8 mouse cellular contexts compared by ENCODE assay signal in genomic region chr2:38535521-38536220, GRCm38 (mm10). TPM values are rescaled to one million over a fixed set of nuclear protein-coding genes. Genes with fewer than 3 reads are reported as not detected.
DNase-seq lines count a peak whose midpoint lies in the region; ATAC-seq and TF ChIP-seq lines count a peak whose summit lies in the region.
"Had no signal": no experiment of that assay in that cellular context is flagged by ENCODE, and none has a peak within 500 bp of the region (broad histone marks: within the 10 kb centered on the region; RNA-seq: fewer than 3 reads in every experiment).

No protein-coding gene starts in this region.

- H3K36me3 ChIP-seq in midbrain, embryonic 10.5 days: no peaks in the 10 kb centered on the region
- H3K36me3 ChIP-seq in midbrain, embryonic 11.5 days (ENCODE audit: control insufficient read depth, insufficient read depth, low read length): no peaks in the 10 kb centered on the region
- H3K36me3 ChIP-seq in forebrain, embryonic 16.5 days (ENCODE audit: control insufficient read depth, insufficient read depth): no peaks in the 10 kb centered on the region
- H3K36me3 ChIP-seq in liver, embryonic 14.5 days (replicated peaks; ENCODE audit: control insufficient read depth, insufficient read depth, low read depth): no peaks in the 10 kb centered on the region
- H3K36me3 ChIP-seq in midbrain, embryonic 13.5 days: no peaks in the 10 kb centered on the region
- H3K36me3 ChIP-seq: midbrain, embryonic 12.5 days had no signal

- TF ChIP-seq EP300 in liver, embryonic 14.5 days (IDR thresholded peaks at IDR 0.05; ENCODE audit: low read depth): peak; percentile 72

- no peaks in the 10 kb centered on the region for H3K27me3 ChIP-seq in midbrain, embryonic 10.5 days (ENCODE audit: low read depth, poor library complexity, severe bottlenecking)
- no peaks in the 10 kb centered on the region for H3K27me3 ChIP-seq in midbrain, embryonic 11.5 days (ENCODE audit: control insufficient read depth, insufficient read depth, low read length)
- no peaks in the 10 kb centered on the region for H3K27me3 ChIP-seq in forebrain, embryonic 16.5 days (replicated peaks; ENCODE audit: control insufficient read depth, insufficient read depth, low read length)
- no peaks in the 10 kb centered on the region for H3K27me3 ChIP-seq in liver, embryonic 14.5 days (ENCODE audit: control insufficient read depth, insufficient read depth, low read length)
- no peaks in the 10 kb centered on the region for H3K27me3 ChIP-seq in midbrain, embryonic 13.5 days

- H3K9ac ChIP-seq in midbrain, embryonic 11.5 days (ENCODE audit: low read length): no peak overlapping the region
- no peak overlapping the region for H3K9ac ChIP-seq in forebrain, embryonic 16.5 days (replicated peaks; ENCODE audit: low read depth, low read length)
- peak overlapping the region; percentile 52 for H3K9ac ChIP-seq in liver, embryonic 14.5 days (replicated peaks)
- H3K9ac ChIP-seq in midbrain, embryonic 13.5 days (replicated peaks): no peak overlapping the region
- H3K9ac ChIP-seq: midbrain, embryonic 12.5 days had no signal

- TF ChIP-seq CTCF in liver, embryonic 14.5 days (IDR thresholded peaks at IDR 0.05; ENCODE audit: low read depth): no peak

- WGBS in midbrain, embryonic 10.5 days: 75% methylated on average over 14 of the region's 14 CpGs
- 74% methylated on average over 14 of the region's 14 CpGs for WGBS in midbrain, embryonic 11.5 days
- 69% methylated on average over 14 of the region's 14 CpGs for WGBS in forebrain, embryonic 16.5 days
- 11% methylated on average over 14 of the region's 14 CpGs for WGBS in liver, embryonic 14.5 days (ENCODE audit: insufficient replicate concordance)
- 64% methylated on average over 14 of the region's 14 CpGs for WGBS in midbrain, embryonic 13.5 days

- H3K4me2 ChIP-seq in midbrain, embryonic 11.5 days: no peak overlapping the region
- no peak overlapping the region for H3K4me2 ChIP-seq in forebrain, embryonic 16.5 days (ENCODE audit: low read length)
- H3K4me2 ChIP-seq in liver, embryonic 14.5 days (ENCODE audit: low read depth): peak overlapping the region; percentile 61
- H3K4me2 ChIP-seq in midbrain, embryonic 13.5 days (replicated peaks): no peak overlapping the region
- H3K4me2 ChIP-seq: midbrain, embryonic 12.5 days had no signal

- H3K4me1 ChIP-seq in midbrain, embryonic 10.5 days: peaks cover 71% of the 10 kb centered on the region
- H3K4me1 ChIP-seq in midbrain, embryonic 11.5 days (ENCODE audit: control insufficient read depth, insufficient read depth, low read length): peaks cover 32% of the 10 kb centered on the region
- H3K4me1 ChIP-seq in forebrain, embryonic 16.5 days (replicated peaks; ENCODE audit: control insufficient read depth, insufficient read depth, low read length): peaks cover 55% of the 10 kb centered on the region
- peaks cover 67 to 70% of the 10 kb centered on the region in 2 experiments for H3K4me1 ChIP-seq in liver, embryonic 14.5 days (replicated peaks; ENCODE audit: control insufficient read depth in 2 of 2, insufficient read depth in 2 of 2, low read length in 1 of 2)
- H3K4me1 ChIP-seq in midbrain, embryonic 13.5 days (replicated peaks): peaks cover 78% of the 10 kb centered on the region

- DNase-seq in midbrain, embryonic 10.5 days (ENCODE audit: low spot score): no peak
- DNase-seq in midbrain, embryonic 11.5 days (ENCODE audit: low spot score, missing footprints): no peak
- DNase-seq in liver, embryonic 14.5 days (ENCODE audit: low read depth in 3 of 3, low spot score in 3 of 3): peak in 1 of 3 experiments; percentile 59
- no peak for DNase-seq in retina, postnatal 1 day
- DNase-seq in adrenal gland, postnatal 25 days: no peak

- H3K9me3 ChIP-seq in midbrain, embryonic 10.5 days (replicated peaks): no peaks in the 10 kb centered on the region
- H3K9me3 ChIP-seq in midbrain, embryonic 11.5 days (ENCODE audit: control insufficient read depth, low read length): no peaks in the 10 kb centered on the region
- H3K9me3 ChIP-seq in forebrain, embryonic 16.5 days (ENCODE audit: control insufficient read depth, low read length): no peaks in the 10 kb centered on the region
- no peaks in the 10 kb centered on the region for H3K9me3 ChIP-seq in liver, embryonic 14.5 days (ENCODE audit: control insufficient read depth, low read length)
- H3K9me3 ChIP-seq in midbrain, embryonic 13.5 days: no peaks in the 10 kb centered on the region
- H3K9me3 ChIP-seq: midbrain, embryonic 12.5 days had no signal

- no peak for ATAC-seq in midbrain, embryonic 11.5 days (ENCODE audit: low FRiP score)
- no peak for ATAC-seq in forebrain, embryonic 16.5 days
- 0 out of 2 replicates have a peak, but pooled peaks have one; percentile 4 for ATAC-seq in liver, embryonic 14.5 days (ENCODE audit: insufficient read depth)
- no peak for ATAC-seq in midbrain, embryonic 13.5 days

- peak overlapping the region; percentile 59 for H3K27ac ChIP-seq in midbrain, embryonic 10.5 days (replicated peaks)
- H3K27ac ChIP-seq in midbrain, embryonic 11.5 days (ENCODE audit: low read depth, low read length): no peak overlapping the region
- peak overlapping the region; percentile 11; the same call in 1 of the 2 replicates for H3K27ac ChIP-seq in forebrain, embryonic 16.5 days (ENCODE audit: low read length)
- H3K27ac ChIP-seq in liver, embryonic 14.5 days: peak overlapping the region; percentile 63
- H3K27ac ChIP-seq in midbrain, embryonic 13.5 days: no peak overlapping the region
- H3K27ac ChIP-seq: midbrain, embryonic 12.5 days had no signal

- H3K4me3 ChIP-seq in midbrain, embryonic 10.5 days: no peak overlapping the region
- H3K4me3 ChIP-seq in midbrain, embryonic 11.5 days (ENCODE audit: low read depth, low read length): no peak overlapping the region
- no peak overlapping the region for H3K4me3 ChIP-seq in forebrain, embryonic 16.5 days (replicated peaks; ENCODE audit: low read length)
- no peak overlapping the region for H3K4me3 ChIP-seq in liver, embryonic 14.5 days (ENCODE audit: insufficient read depth in 1 of 2, low read depth in 2 of 2, low read length in 2 of 2)
- H3K4me3 ChIP-seq in midbrain, embryonic 13.5 days (replicated peaks): no peak overlapping the region
- H3K4me3 ChIP-seq: midbrain, embryonic 12.5 days had no signal

RNA-seq across cellular contexts. Expression of gene Nek6, which starts 24.2 kb away (rescaled TPM):
- 87.4 and 96.9 TPM in 2 replicates for polyA plus RNA-seq in midbrain, embryonic 10.5 days (2016; fragmentation: Nextera tagmentation; extraction: Ambion mirVana)
- 87.3 and 92.3 TPM in 2 replicates for polyA plus RNA-seq in midbrain, embryonic 11.5 days (2014; fragmentation: Nextera tagmentation; extraction: Ambion mirVana)
- 87.6 and 105 TPM in 2 replicates for polyA plus RNA-seq in forebrain, embryonic 16.5 days (2015; fragmentation: Nextera tagmentation; extraction: Ambion mirVana)
- 8.6 and 9.7 TPM in 2 replicates for polyA plus RNA-seq in liver, embryonic 14.5 days (2012; rRNA removed)
- polyA plus RNA-seq in liver, embryonic 14.5 days (2014; fragmentation: Nextera tagmentation; extraction: Ambion mirVana): 25.1 and 25.2 TPM in 2 replicates
- total RNA-seq in adrenal gland, postnatal 25 days (2021): 11.7 and 13.2 TPM in 2 replicates
- 63.2 and 72.9 TPM in 2 replicates for polyA plus RNA-seq in midbrain, embryonic 13.5 days (2015; fragmentation: Nextera tagmentation; extraction: Ambion mirVana)

Comparison
In these comparisons a context has a peak if more than half of its experiments do, and no peak if none do; other contexts are left out.
1. H3K27ac ChIP-seq: peak in midbrain, embryonic 10.5 days (single experiment), forebrain, embryonic 16.5 days (single experiment) and liver, embryonic 14.5 days (single experiment); none in midbrain, embryonic 11.5 days (single experiment) and midbrain, embryonic 13.5 days (single experiment).